Mouse (Mus musculus) limb, embryonic 15.5 days (tissue): ENCODE measurements around the gene Gm7694. TPM values are rescaled to one million over a fixed set of nuclear protein-coding genes. Genes with fewer than 3 reads are reported as not detected.
A peak's percentile ranks its signal among the peaks of the same experiment; 100 is the strongest.

ENCODE experiments used
- ATAC-seq: fragments of 200-750 bp; cut with Nextera tagmentation; 2 replicates; pipeline ENCODE4 v1.8.0; 2017; ENCODE audit warnings: low read depth, moderate TSS enrichment; ENCODE audit not compliant: insufficient number of reproducible peaks, low FRiP score, low TSS enrichment
- H3K27ac ChIP-seq: fragments of 300-500 bp; sonication (generic); 2 replicates; pipeline ENCODE4 v1.5.1; 2015; ENCODE audit warnings: moderate library complexity, mild to moderate bottlenecking, inconsistent platforms
- H3K27me3 ChIP-seq: fragments of 300-500 bp; sonication (generic); 2 replicates; pipeline ENCODE4 v1.6.1; 2015; ENCODE audit warnings: inconsistent platforms
- H3K36me3 ChIP-seq: fragments of 300-500 bp; sonication (generic); 2 replicates; pipeline ENCODE4 v1.6.1; 2015; ENCODE audit warnings: inconsistent platforms
- H3K4me1 ChIP-seq: fragments of 300-500 bp; sonication (generic); 2 replicates; pipeline ENCODE4 v1.6.1; 2015; ENCODE audit warnings: inconsistent platforms
- H3K4me2 ChIP-seq: fragments of 300-500 bp; sonication (generic); 2 replicates; pipeline ENCODE4 v1.6.1; 2015; ENCODE audit warnings: mild to moderate bottlenecking, inconsistent platforms
- H3K4me3 ChIP-seq: fragments of 300-500 bp; sonication (generic); 2 replicates; pipeline ENCODE4 v1.5.1; 2015; ENCODE audit warnings: mild to moderate bottlenecking, inconsistent platforms
- H3K9ac ChIP-seq: fragments of 300-500 bp; sonication (generic); 2 replicates; pipeline ENCODE4 v1.6.1; 2015; ENCODE audit warnings: inconsistent platforms
- H3K9me3 ChIP-seq: fragments of 300-500 bp; sonication (generic); 2 replicates; pipeline ENCODE4 v1.6.1; 2016; ENCODE audit warnings: inconsistent platforms
- WGBS: fragments of 180-500 bp; shearing (Covaris S2); methylation state at CpG from one replicate; pipeline ENCODE4 v1.1.7; 2015; 5-methylcytosine and 5-hydroxymethylcytosine counted together
- polyA plus RNA-seq: library from polyadenylated mRNA; unstranded; fragments of >200 nt; fragmentation: Nextera tagmentation; extraction: Ambion mirVana; gene quantifications from 2 replicates; pipeline ENCODE4 v1.2.1, GENCODE M21; 2015

The Gm7694 gene
- polyA plus RNA-seq, 1 experiment from 2014 or later, result 3.0 TPM

GRCm38 (mm10) chr1:170273252-170273651 is 32.9 kb downstream of the Gm7694 start:
- no peak overlapping the region for H3K9ac ChIP-seq
- no peaks in the 10 kb centered on the region for H3K9me3 ChIP-seq
- no peaks in the 10 kb centered on the region for H3K36me3 ChIP-seq
- no peaks in the 10 kb centered on the region for H3K4me1 ChIP-seq
- no peak overlapping the region for H3K27ac ChIP-seq
- no peak overlapping the region for H3K4me2 ChIP-seq
- no peak for ATAC-seq
- H3K4me3 ChIP-seq, result no peak overlapping the region
- no peaks in the 10 kb centered on the region for H3K27me3 ChIP-seq

DNA sequence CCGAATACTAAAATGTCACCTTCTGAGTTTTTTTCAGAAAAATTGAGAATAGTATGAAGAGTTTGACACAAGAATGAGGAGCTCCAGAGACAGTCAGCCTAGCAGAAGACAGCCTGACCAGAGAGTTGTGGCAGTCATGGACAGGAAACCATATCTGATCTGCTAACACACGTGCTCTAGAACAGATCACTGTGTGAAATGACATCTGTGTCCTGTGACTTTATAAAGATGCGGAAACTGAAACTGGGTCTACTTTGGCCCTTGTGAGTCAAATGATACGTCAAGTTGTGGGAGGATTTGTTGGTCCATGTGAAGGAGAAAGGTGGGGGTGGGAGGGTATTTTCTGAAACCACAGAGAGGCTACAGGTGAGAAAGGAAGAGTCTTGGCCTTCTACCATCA is 35.4 kb downstream of the Gm7694 start:
- no peaks in the 10 kb centered on the region for H3K36me3 ChIP-seq
- WGBS, result 87% methylated on average over 4 of the region's 4 CpGs
- no peak overlapping the region for H3K4me2 ChIP-seq
- no peak overlapping the region for H3K27ac ChIP-seq
- H3K4me3 ChIP-seq, result no peak overlapping the region
- H3K9ac ChIP-seq, result no peak overlapping the region
- H3K4me1 ChIP-seq, result no peaks in the 10 kb centered on the region
- no peak for ATAC-seq
- H3K27me3 ChIP-seq, result no peaks in the 10 kb centered on the region
- peaks cover 4% of the 10 kb centered on the region; the same call in 1 of the 2 replicates for H3K9me3 ChIP-seq

DNA sequence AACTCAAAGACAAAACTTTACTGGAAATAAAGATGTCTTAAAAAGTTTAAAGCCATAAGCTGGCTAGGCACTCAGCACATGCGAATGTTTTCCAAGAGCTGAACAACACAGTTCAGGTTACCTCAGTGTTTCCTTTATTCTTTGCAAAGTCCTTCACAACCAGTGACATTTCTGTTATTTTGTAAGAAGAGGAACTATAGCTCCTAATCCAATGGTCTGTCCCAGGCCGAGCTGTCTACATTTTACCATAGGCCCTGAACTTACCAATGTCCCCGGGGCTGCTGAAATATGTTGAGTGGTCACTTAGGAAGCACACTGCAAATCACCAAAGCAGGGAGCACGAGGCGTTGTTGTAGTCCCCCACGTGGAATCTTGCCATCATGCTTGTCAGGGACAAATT is 35.9 kb downstream of the Gm7694 start:
- H3K27ac ChIP-seq, result no peak overlapping the region
- no peak for ATAC-seq
- H3K36me3 ChIP-seq, result no peaks in the 10 kb centered on the region
- no peaks in the 10 kb centered on the region for H3K4me1 ChIP-seq
- no peak overlapping the region for H3K9ac ChIP-seq
- H3K4me2 ChIP-seq, result no peak overlapping the region
- WGBS, result 81% methylated on average over 6 of the region's 6 CpGs
- peaks cover 4% of the 10 kb centered on the region; the same call in 1 of the 2 replicates for H3K9me3 ChIP-seq
- no peaks in the 10 kb centered on the region for H3K27me3 ChIP-seq
- H3K4me3 ChIP-seq, result no peak overlapping the region

GRCm38 (mm10) chr1:170255560-170255910 is 50.6 kb downstream of the Gm7694 start:
- H3K4me2 ChIP-seq, result peak overlapping the region; percentile 66
- H3K9ac ChIP-seq, result peak overlapping the region; percentile 35
- no peaks in the 10 kb centered on the region for H3K36me3 ChIP-seq
- no peaks in the 10 kb centered on the region for H3K9me3 ChIP-seq
- H3K4me1 ChIP-seq, result peaks cover 4% of the 10 kb centered on the region; the same call in 1 of the 2 replicates
- 9% methylated on average over 32 of the region's 32 CpGs for WGBS
- peak overlapping the region; percentile 11; the same call in 1 of the 2 replicates for H3K27ac ChIP-seq
- peak overlapping the region; percentile 60 for H3K4me3 ChIP-seq
- ATAC-seq, result peak; percentile 86
- H3K27me3 ChIP-seq, result no peaks in the 10 kb centered on the region

- 0 out of 2 replicates have a peak, but pooled peaks have one; percentile 14 for ATAC-seq
- H3K9me3 ChIP-seq, result no peaks in the 10 kb centered on the region
- no peaks in the 10 kb centered on the region for H3K36me3 ChIP-seq
- WGBS, result 25% methylated on average over 30 of the region's 30 CpGs
- H3K4me3 ChIP-seq, result peak overlapping the region; percentile 60
- H3K27me3 ChIP-seq, result no peaks in the 10 kb centered on the region
- H3K4me1 ChIP-seq, result peaks cover 4% of the 10 kb centered on the region; the same call in 1 of the 2 replicates
- peak overlapping the region; percentile 35 for H3K9ac ChIP-seq
- peak overlapping the region; percentile 11; the same call in 1 of the 2 replicates for H3K27ac ChIP-seq
- peak overlapping the region; percentile 66 for H3K4me2 ChIP-seq
These were observed 51.1 kb downstream of the Gm7694 start for GRCm38 (mm10) chr1:170254893-170255559.

Other genes starting within 250 kb of the Gm7694 start
- 87.3 and 91.8 TPM in 2 replicates for gene Ddr2, start 195.6 kb downstream of the Gm7694 start, polyA plus RNA-seq
- 75.5 and 75.7 TPM in 2 replicates for gene Uap1, start 131.4 kb downstream of the Gm7694 start, polyA plus RNA-seq
- gene Uhmk1, start 90.9 kb downstream of the Gm7694 start, polyA plus RNA-seq, result 4.9 and 6.7 TPM in 2 replicates
- not detected in 2 replicates for gene Sh2d1b2, start 73.6 kb downstream of the Gm7694 start, polyA plus RNA-seq
- 0.13 and 0.24 TPM in 2 replicates for gene Sh2d1b1, start 29.0 kb downstream of the Gm7694 start, polyA plus RNA-seq
- gene Spata46, start 2.5 kb upstream of the Gm7694 start, polyA plus RNA-seq, result 0.71 and 1.00 TPM in 2 replicates